Mouse (Mus musculus): ENCODE data around the gene Sfrp4. TPM values are rescaled to one million over a fixed set of nuclear protein-coding genes. Genes with fewer than 3 reads are reported as not detected.
A peak's percentile ranks its signal among the peaks of the same experiment; 100 is the strongest.

Gene Sfrp4
- polyA plus RNA-seq, 1 experiment from 2014 or later = 0.62 TPM

DNA sequence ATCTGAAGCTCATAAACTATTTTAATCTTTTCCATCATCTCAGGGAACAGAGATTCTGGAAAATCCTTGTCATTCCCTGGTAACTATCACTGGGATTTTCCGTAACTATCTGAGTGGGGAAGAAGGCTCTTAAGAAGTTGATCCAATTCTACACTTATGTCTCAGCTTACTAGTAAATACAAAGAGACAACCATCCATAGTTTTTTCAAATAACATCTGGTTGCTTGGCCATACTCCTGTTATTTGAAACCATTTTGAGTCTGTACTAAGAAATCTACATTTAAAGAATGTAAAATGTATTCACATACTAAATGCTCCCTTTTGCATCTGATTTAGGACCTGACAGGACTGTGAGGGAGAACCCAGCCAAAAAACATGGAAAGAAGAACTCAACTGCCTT, 9.5 kb upstream of the Sfrp4 start:
- Histone ChIP-seq H3K4me2 (no peak overlapping the region), H3K27me3 (no peaks in the 10 kb centered on the region), H3K27ac (no peak overlapping the region), H3K9ac (no peak overlapping the region), H3K4me1 (no peaks in the 10 kb centered on the region), H3K9me3 (no peaks in the 10 kb centered on the region), H3K36me3 (no peaks in the 10 kb centered on the region), H3K4me3 (no peak overlapping the region)
- ATAC-seq (ENCODE audit: borderline replicate concordance, extremely low read depth, low FRiP score, low TSS enrichment) = no peak
- WGBS = 93% methylated on average over 1 of the region's 1 CpGs

DNA sequence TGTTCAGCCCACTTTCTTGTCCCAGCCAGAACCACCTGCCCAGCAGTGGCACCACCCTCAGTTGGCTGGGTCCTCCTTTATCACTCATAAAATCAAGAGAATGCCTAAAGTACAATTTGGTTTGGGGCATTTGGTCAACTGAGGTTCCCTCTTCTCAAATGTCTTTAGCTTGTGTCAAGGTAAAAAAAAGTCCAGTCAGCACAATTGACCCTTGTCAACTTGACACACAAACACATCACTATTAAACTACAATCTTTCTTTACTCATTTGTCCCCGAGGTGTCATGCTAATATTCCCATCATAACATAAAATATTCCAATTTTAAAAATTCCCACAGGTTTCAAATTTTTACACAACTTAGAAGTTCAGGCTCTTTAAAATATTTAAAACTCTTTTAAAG, 8.6 kb upstream of the Sfrp4 start:
- no peaks in the 10 kb centered on the region for H3K36me3 ChIP-seq
- no peak overlapping the region for H3K9ac ChIP-seq
- no peak overlapping the region for H3K4me2 ChIP-seq
- no peak overlapping the region for H3K4me3 ChIP-seq
- no peak for ATAC-seq (ENCODE audit: borderline replicate concordance, extremely low read depth, low FRiP score, low TSS enrichment)
- no peak overlapping the region for H3K27ac ChIP-seq
- H3K4me1 ChIP-seq = no peaks in the 10 kb centered on the region
- no peaks in the 10 kb centered on the region for H3K27me3 ChIP-seq
- 76% methylated on average over 1 of the region's 1 CpGs for WGBS
- no peaks in the 10 kb centered on the region for H3K9me3 ChIP-seq

DNA sequence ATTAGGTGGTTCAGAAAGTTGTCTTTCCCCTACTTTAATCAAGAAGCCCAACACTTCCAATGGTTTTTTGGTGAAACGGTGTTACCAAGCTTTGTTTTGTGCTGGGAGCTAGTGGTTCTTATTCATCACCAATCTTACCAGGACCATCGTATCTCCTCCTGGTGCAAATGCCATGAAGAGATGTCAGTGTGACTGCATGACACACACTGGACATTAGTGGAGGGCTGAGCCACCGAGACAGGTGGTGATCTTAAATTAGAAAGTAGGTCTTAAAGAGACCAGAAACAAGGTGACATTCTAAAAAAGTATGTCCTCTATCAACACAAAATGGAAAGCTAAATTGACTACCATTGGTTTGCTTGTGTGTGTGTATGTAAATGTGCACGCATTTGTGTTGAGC, 4.8 kb upstream of the Sfrp4 start:
- H3K4me2 ChIP-seq = no peak overlapping the region
- no peaks in the 10 kb centered on the region; the same call in 1 of the 2 replicates for H3K27me3 ChIP-seq
- no peak overlapping the region for H3K9ac ChIP-seq
- ATAC-seq (ENCODE audit: borderline replicate concordance, extremely low read depth, low FRiP score, low TSS enrichment) = no peak
- H3K36me3 ChIP-seq = no peaks in the 10 kb centered on the region
- no peak overlapping the region for H3K4me3 ChIP-seq
- no peak overlapping the region for H3K27ac ChIP-seq
- WGBS = 90% methylated on average over 4 of the region's 4 CpGs
- peaks cover 7% of the 10 kb centered on the region; the same call in 1 of the 2 replicates for H3K4me1 ChIP-seq
- no peaks in the 10 kb centered on the region for H3K9me3 ChIP-seq

DNA sequence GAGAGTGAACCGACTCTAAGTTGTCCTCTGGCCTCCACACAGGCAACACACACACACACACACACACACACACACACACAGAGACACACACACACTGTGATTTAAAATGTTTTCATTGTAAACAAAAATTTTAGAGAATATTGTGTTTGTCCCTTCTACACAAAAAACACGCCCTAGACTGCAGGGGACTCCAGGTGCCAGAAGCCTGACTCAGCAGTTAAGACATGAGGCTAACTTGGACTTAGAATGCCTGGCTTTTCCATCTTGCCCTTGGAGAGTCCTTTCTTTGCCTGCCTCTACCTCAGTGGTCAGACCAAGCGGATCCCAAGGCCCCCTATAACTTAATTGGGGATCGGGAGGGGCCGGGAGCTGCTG, 4.1 kb upstream of the Sfrp4 start:
- ATAC-seq (ENCODE audit: borderline replicate concordance, extremely low read depth, low FRiP score, low TSS enrichment) = peak; percentile 35; the same call in 1 of the 2 replicates
- H3K27me3 ChIP-seq = peaks cover 7% of the 10 kb centered on the region; the same call in 1 of the 2 replicates
- no peak overlapping the region for H3K27ac ChIP-seq
- no peaks in the 10 kb centered on the region for H3K9me3 ChIP-seq
- peaks cover 12% of the 10 kb centered on the region; the same call in 1 of the 2 replicates for H3K4me1 ChIP-seq
- H3K4me3 ChIP-seq = peak overlapping the region; percentile 67
- H3K4me2 ChIP-seq = peak overlapping the region; percentile 98
- peak overlapping the region; percentile 82 for H3K9ac ChIP-seq
- 10% methylated on average over 5 of the region's 5 CpGs for WGBS
- H3K36me3 ChIP-seq = no peaks in the 10 kb centered on the region

DNA sequence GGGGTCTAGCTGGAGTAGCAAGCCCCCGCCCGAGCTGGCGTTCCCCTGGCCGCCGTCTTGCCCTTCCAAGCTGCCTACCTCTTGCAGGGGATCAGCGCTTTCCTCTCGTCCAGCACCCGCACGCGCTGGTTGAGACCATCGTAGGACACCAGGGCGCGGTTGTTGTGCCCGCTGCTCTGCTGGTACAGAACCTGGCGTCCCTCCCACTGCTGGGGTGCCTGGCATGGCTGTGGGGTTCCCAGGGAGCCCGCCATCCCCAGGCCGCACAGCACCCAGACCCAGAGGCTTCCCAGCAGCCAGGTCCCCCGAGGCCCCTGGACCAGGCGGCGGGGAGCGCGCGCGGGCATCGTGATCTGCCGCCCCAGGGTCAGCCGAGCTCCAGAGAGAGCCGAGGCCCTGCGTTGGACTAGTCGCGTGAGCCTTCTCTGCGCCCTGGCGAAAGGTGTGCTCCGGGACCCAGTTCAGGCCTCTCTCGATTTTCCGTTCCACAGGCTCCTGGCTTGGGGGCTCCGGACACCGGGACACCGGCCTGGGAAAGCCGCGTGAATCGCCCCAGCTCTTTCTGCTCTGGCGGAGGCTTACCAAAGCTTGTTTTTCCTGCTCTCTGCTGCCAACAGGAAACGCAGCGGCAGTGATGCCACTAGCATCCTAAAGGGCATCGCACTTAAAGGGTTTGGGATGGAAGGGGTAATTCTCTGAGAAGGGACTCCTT, 3.5 kb upstream of the Sfrp4 start, which contains the start of gene Epdr1:
TSS of gene Epdr1 (minus strand) at position 712 of the 712 bp plus-strand sequence.
- peak; percentile 80 for ATAC-seq (ENCODE audit: borderline replicate concordance, extremely low read depth, low FRiP score, low TSS enrichment)
- Histone ChIP-seq H3K4me3 (peak within 1 kb of the TSS; percentile 67), H3K27me3 (peaks cover 9% of the 10 kb centered on the region; the same call in 1 of the 2 replicates), H3K36me3 (no peaks in the 10 kb centered on the region), H3K4me2 (peak within 1 kb of the TSS; percentile 98), H3K9me3 (no peaks in the 10 kb centered on the region), H3K4me1 (peaks cover 12% of the 10 kb centered on the region; the same call in 1 of the 2 replicates), H3K27ac (no peak within 1 kb of the TSS), H3K9ac (peak within 1 kb of the TSS; percentile 82)
- WGBS = 1% methylated on average over 46 of the region's 46 CpGs

DNA sequence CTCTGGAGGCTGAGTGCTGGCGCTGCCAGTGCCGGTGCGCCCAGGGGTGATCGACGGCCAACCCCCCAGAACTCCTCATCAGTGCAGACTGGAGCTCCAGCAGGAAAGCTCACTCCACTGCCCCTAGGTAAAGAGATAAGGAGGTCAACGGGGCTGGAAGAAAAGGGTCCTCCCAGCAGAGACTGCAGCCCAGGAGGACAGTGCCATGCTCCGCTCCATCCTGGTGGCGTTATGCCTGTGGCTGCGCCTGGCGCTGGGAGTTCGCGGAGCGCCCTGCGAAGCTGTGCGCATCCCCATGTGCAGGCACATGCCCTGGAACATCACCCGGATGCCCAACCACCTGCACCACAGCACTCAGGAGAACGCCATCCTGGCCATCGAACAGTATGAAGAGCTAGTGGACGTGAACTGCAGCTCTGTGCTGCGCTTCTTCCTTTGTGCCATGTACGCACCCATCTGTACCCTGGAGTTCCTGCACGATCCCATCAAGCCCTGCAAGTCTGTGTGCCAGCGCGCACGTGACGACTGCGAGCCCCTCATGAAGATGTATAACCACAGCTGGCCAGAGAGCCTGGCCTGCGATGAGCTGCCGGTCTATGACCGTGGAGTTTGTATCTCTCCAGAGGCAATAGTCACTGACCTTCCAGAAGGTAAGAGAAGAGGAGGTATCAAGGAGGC, 463 bp downstream of the Sfrp4 start:
- Histone ChIP-seq H3K4me2 (peak overlapping the region; percentile 92), H3K9me3 (no peaks in the 10 kb centered on the region), H3K27me3 (peaks cover 12% of the 10 kb centered on the region), H3K9ac (peak overlapping the region; percentile 39), H3K27ac (no peak overlapping the region), H3K4me1 (peaks cover 12% of the 10 kb centered on the region; the same call in 1 of the 2 replicates), H3K36me3 (no peaks in the 10 kb centered on the region), H3K4me3 (peak overlapping the region; percentile 48)
- WGBS = 18% methylated on average over 30 of the region's 30 CpGs
- ATAC-seq (ENCODE audit: borderline replicate concordance, extremely low read depth, low FRiP score, low TSS enrichment) = no peak

DNA sequence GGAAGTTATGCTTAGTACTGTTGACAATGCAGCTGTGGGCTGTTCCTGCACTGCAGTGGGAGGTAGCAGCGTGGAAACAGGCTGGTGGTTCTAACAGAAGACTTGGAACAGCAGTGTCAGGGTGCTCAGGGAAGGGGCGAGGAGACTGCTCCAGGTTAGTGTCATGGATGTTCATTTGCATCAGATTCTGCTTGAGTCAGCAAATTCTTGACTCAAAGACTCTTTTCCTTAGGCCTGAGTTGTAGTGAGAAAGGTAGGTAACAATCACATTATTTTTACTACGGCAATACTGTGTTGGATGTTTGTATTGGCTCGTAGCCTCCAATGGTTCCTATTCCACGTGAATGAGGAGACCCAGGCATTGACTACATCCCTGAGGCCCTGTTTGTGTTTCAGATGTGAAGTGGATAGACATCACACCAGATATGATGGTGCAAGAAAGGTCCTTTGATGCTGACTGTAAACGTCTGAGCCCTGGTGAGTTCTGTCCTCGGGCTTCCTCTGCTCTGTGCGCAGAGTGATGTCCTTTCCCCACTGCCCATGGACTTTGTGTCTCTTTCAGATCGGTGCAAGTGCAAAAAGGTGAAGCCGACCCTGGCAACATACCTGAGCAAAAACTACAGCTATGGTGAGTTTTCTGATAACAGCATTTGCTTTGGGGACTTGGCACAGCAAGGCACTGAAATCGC, 1.9 kb downstream of the Sfrp4 start:
- no peak for ATAC-seq (ENCODE audit: borderline replicate concordance, extremely low read depth, low FRiP score, low TSS enrichment)
- Histone ChIP-seq H3K36me3 (no peaks in the 10 kb centered on the region), H3K27ac (no peak overlapping the region), H3K4me3 (no peak overlapping the region), H3K27me3 (peaks cover 12% of the 10 kb centered on the region), H3K4me1 (peaks cover 12% of the 10 kb centered on the region; the same call in 1 of the 2 replicates), H3K9me3 (no peaks in the 10 kb centered on the region), H3K4me2 (no peak overlapping the region), H3K9ac (no peak overlapping the region)
- 76% methylated on average over 11 of the region's 11 CpGs for WGBS

DNA sequence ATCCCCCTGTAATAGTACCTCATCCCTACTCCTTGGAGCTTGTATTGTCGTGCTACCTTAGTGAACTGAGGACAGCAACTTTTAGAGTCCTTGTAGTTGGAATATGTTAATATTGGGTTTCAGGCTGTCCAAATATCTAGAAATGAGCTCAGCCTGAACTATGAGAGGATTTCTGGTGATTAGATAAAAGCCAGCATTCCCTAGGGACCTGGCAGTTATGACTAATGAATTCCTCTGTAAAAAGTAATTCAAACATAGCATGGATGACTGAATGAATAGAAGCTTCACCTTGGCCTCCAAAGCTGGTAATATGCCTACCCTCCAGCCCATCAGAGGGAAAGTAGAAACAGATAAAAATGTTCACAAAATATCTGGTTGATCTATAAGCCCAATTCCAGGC, 3.6 kb downstream of the Sfrp4 start:
- Histone ChIP-seq H3K4me3 (no peak overlapping the region), H3K36me3 (no peaks in the 10 kb centered on the region), H3K27me3 (peaks cover 12% of the 10 kb centered on the region), H3K9ac (no peak overlapping the region), H3K4me2 (no peak overlapping the region), H3K4me1 (peaks cover 12% of the 10 kb centered on the region; the same call in 1 of the 2 replicates), H3K27ac (no peak overlapping the region), H3K9me3 (no peaks in the 10 kb centered on the region)
- 58% methylated on average over 1 of the region's 1 CpGs for WGBS
- no peak for ATAC-seq (ENCODE audit: borderline replicate concordance, extremely low read depth, low FRiP score, low TSS enrichment)

DNA sequence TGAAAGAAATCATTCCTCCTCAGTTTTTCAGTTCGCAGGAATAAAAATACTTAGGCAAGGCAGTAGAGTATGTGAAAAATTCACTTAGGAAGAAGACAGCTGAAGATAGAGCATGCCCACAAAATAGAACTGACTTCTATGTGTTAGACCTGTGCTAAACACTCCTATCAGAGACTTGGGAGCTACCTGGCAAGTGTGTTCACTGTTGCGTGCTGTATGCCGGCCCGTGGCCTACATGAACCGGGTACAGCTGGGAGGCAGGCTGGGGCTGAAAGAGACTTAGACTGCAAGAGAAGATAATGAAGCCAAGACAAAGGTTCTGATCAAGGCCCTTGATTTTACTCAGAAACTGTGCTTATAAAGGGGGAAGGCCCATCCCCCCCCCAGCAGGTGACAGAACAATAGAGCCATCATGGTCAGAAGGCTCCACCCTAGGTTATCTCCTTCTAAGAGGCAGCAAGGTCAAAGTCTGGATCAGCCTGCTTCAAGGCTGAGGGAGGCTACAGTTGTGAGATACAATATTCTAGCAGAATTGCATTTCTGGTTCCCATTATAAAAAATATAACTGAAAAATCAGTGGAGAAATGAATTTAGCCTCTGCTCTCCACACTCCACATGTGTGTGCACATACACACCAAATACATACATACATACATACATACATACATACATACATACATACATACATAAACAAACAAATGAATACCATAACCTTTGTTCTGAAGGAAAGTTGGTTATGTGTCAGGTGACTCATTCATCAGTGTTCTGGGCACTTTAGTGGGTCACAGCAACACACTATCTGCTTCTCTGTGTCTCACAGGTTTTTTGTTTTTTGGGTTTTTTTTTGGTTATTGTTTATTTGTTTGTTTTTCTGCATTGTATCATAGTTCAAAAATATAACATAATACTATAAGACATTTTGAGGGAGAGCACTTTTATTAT, 8.1 kb downstream of the Sfrp4 start:
- Histone ChIP-seq H3K4me2 (no peak overlapping the region), H3K27me3 (no peaks in the 10 kb centered on the region), H3K9me3 (no peaks in the 10 kb centered on the region), H3K4me1 (no peaks in the 10 kb centered on the region), H3K27ac (no peak overlapping the region), H3K36me3 (no peaks in the 10 kb centered on the region), H3K9ac (no peak overlapping the region), H3K4me3 (no peak overlapping the region)
- 91% methylated on average over 5 of the region's 5 CpGs for WGBS
- no peak for ATAC-seq (ENCODE audit: borderline replicate concordance, extremely low read depth, low FRiP score, low TSS enrichment)

DNA sequence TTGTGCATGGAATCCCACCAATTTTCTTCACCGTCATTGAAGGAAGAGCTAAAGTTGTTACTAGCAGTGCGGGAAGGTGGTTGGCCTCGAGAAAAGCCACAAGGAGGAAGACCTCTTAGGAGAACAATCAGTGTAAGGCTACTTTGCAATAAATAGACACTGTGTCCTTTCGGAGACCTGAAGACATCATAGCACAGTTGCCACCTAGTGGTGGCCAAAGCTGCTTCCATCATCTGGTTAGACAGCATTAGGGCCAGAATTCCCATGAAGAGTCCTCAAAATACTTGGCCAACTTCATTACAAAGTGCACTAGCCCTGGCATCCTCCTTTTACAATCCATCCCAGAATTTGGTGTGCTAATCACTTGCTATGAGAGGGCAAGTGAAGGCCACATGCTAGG, 13.2 kb downstream of the Sfrp4 start:
- H3K27ac ChIP-seq = no peak overlapping the region
- no peak overlapping the region for H3K4me2 ChIP-seq
- no peaks in the 10 kb centered on the region for H3K9me3 ChIP-seq
- no peaks in the 10 kb centered on the region for H3K4me1 ChIP-seq
- H3K36me3 ChIP-seq = no peaks in the 10 kb centered on the region
- 60% methylated on average over 4 of the region's 4 CpGs for WGBS
- no peaks in the 10 kb centered on the region for H3K27me3 ChIP-seq
- no peak overlapping the region for H3K9ac ChIP-seq
- H3K4me3 ChIP-seq = no peak overlapping the region
- ATAC-seq (ENCODE audit: borderline replicate concordance, extremely low read depth, low FRiP score, low TSS enrichment) = no peak

DNA sequence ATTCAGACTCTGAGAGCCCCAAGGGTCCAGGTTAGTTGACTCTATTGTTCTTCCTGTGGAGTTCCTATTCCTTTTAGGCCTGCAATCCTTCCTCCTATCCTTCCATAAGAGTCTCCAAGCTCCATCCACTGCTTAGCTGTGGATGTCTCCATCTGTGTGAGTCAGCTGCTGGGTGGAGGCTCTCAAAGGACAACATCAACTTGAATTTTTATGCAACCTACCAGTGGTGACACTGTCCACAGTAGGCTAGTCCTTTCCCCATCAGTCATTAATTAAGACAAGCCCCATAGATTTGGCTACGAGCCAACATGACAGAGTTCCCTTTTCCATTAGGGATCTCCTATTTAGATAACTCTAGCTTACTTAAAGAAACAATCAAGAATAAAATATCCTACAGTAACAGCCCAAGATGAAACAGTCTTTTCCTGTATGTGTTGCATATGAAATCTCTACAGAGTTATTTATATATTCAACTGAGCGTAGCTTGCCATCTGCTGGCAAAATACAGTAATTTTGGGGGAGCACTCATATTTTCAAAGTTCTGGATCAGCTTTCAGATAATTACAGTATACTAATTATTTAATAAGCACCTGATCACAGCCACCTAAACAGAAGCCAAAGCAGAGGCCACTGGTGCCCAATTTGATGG, 17.4 kb downstream of the Sfrp4 start:
- H3K36me3 ChIP-seq = no peaks in the 10 kb centered on the region
- no peaks in the 10 kb centered on the region for H3K9me3 ChIP-seq
- no peaks in the 10 kb centered on the region for H3K4me1 ChIP-seq
- ATAC-seq (ENCODE audit: borderline replicate concordance, extremely low read depth, low FRiP score, low TSS enrichment) = no peak; the same call in 1 of the 2 replicates
- H3K27me3 ChIP-seq = no peaks in the 10 kb centered on the region
- H3K27ac ChIP-seq = no peak overlapping the region
- no peak overlapping the region for H3K4me2 ChIP-seq
- WGBS = 64% methylated on average over 2 of the region's 2 CpGs
- H3K9ac ChIP-seq = no peak overlapping the region
- no peak overlapping the region for H3K4me3 ChIP-seq
